Mouse (Mus musculus) cerebellum, adult 11-12 months (tissue): Measurements from ENCODE around the gene Cldn7.
"Not testable (repeated sequence)": the region's sequence is repeated elsewhere in the genome, so short reads cannot be mapped to it uniquely, and the experiment has no call there.

Experiments
- DNase-seq: peaks from one replicate; pipeline ENCODE4 v3.0.0; 2022

The Cldn7 gene

GRCm38 (mm10) chr11:69994401-69995090 lies 30.0 kb downstream of the Cldn7 start:
- peak; percentile 57 for DNase-seq

GRCm38 (mm10) chr11:69995391-69995960 lies 30.9 kb downstream of the Cldn7 start, which contains the start of gene Phf23:
TSS of gene Phf23 (plus strand) at chr11:69995777.
- DNase-seq: peak; percentile 99

- peak; percentile 73 for DNase-seq
Observed at GRCm38 (mm10) chr11:69996161-69997061, 31.8 kb downstream of the Cldn7 start.

- peak; percentile 84 for DNase-seq
Observed at GRCm38 (mm10) chr11:69997070-69997509, 32.5 kb downstream of the Cldn7 start.

- DNase-seq: peak; percentile 73
Observed at GRCm38 (mm10) chr11:69998567-69999491, 34.2 kb downstream of the Cldn7 start.

- DNase-seq: no peak
Observed at GRCm38 (mm10) chr11:69999666-70000065, 35.1 kb downstream of the Cldn7 start.

- DNase-seq: peak; percentile 93
Observed at GRCm38 (mm10) chr11:70000396-70000898, 35.9 kb downstream of the Cldn7 start, which contains the start of gene Dvl2. TSS of gene Dvl2 (plus strand) at chr11:70000595.

GRCm38 (mm10) chr11:70001159-70001558 lies 36.6 kb downstream of the Cldn7 start:
- DNase-seq: no peak

- no peak for DNase-seq
Observed at GRCm38 (mm10) chr11:70001865-70002264, 37.3 kb downstream of the Cldn7 start.

- no peak for DNase-seq
Observed at GRCm38 (mm10) chr11:70002471-70002870, 37.9 kb downstream of the Cldn7 start.

GRCm38 (mm10) chr11:70005521-70005920 lies 40.9 kb downstream of the Cldn7 start:
- DNase-seq: no peak

GRCm38 (mm10) chr11:70010033-70010432 lies 45.5 kb downstream of the Cldn7 start:
- no peak for DNase-seq

GRCm38 (mm10) chr11:70010548-70010947 lies 46.0 kb downstream of the Cldn7 start:
- DNase-seq: no peak

GRCm38 (mm10) chr11:70010961-70011360 lies 46.4 kb downstream of the Cldn7 start:
- no peak for DNase-seq

- DNase-seq: no peak
Observed at GRCm38 (mm10) chr11:70012931-70013330, 48.4 kb downstream of the Cldn7 start.

- no peak for DNase-seq
Observed at GRCm38 (mm10) chr11:70013408-70013807, 48.8 kb downstream of the Cldn7 start.

- no peak for DNase-seq
Observed at GRCm38 (mm10) chr11:70014051-70014450, 49.5 kb downstream of the Cldn7 start.

GRCm38 (mm10) chr11:70014880-70015558 lies 50.4 kb downstream of the Cldn7 start, which contains the start of gene Acadvl:
TSS of gene Acadvl (minus strand) at chr11:70015411.
- peak; percentile 90 for DNase-seq

- no peak for DNase-seq
Observed at GRCm38 (mm10) chr11:70015677-70016076, 51.1 kb downstream of the Cldn7 start.

GRCm38 (mm10) chr11:70016177-70016576 lies 51.6 kb downstream of the Cldn7 start:
- not testable (repeated sequence) for DNase-seq

GRCm38 (mm10) chr11:70016669-70017068 lies 52.1 kb downstream of the Cldn7 start, which contains the start of gene Dlg4:
TSS of gene Dlg4 (plus strand) at chr11:70016942.
- DNase-seq: no peak
